Mouse (Mus musculus): ENCODE measurements at regions not wholly inside any gene's neighbourhood (a gene's known extent, or its start where the extent isn't known, plus 50 kb on each side); places are given as distances from the start of the nearest gene placed in this dataset.
"Not testable (repeated sequence)": the region's sequence is repeated elsewhere in the genome, so short reads cannot be mapped to it uniquely, and the experiment has no call there.

DNA sequence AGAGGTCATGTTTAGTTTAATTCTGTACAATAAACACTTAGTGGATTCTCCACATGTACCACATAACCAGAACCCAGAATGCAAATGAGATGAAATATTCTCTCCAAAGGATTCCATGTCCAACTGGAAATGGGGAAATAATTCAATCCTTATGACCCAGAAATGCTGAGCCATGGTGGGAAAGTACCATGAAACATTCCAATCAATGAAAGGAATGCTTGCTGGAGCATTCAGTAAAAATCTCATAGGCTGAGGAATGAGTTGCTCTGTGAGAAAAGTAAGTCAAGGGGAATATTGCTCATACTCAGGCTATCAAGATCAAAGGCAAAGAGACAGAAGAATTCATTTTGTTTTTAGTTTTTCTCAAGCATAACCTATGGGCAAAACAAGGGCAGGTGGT, 394.4 kb downstream of the Hdgfl1 start:
- ATAC-seq (ENCODE audit: low FRiP score, low TSS enrichment): no peak
- no peaks in the 10 kb centered on the region for H3K27me3 ChIP-seq (ENCODE audit: insufficient read depth, low read length)

DNA sequence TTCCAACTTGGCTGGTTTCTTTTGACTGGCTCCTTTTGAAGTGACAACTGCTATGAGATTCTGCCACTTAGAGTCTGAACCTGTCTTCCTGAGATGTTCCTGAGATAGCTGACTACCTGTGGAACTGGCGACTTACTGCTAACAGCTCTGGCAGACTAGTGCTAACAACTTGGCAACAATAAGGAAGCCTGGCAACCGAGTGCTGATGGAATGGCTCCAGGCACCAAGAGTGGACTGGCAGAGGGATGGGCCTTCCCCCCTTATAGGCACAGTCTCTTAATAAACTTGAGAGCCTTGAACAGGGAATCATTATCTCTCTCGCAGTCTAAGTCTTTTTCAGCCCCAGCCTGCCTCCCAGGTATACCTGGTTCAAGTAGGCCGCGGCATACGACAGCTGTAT, 404.1 kb downstream of the Hdgfl1 start:
- not testable (repeated sequence) for H3K9me3 ChIP-seq (ENCODE audit: low read length); H3K4me2 ChIP-seq (replicated peaks; ENCODE audit: low read depth, low read length); H3K27me3 ChIP-seq (ENCODE audit: insufficient read depth, low read length); H3K4me1 ChIP-seq (ENCODE audit: insufficient read depth, low read length); H3K4me3 ChIP-seq (ENCODE audit: low read length); ATAC-seq (ENCODE audit: low FRiP score, low TSS enrichment); H3K9ac ChIP-seq (replicated peaks; ENCODE audit: low read length); H3K36me3 ChIP-seq (ENCODE audit: insufficient read depth, low read length); H3K27ac ChIP-seq (ENCODE audit: low read length)
- WGBS: 89% methylated on average over 6 of the region's 6 CpGs

More for the DNA sequence above, 394.4 kb downstream of the Hdgfl1 start:
- Histone ChIP-seq H3K9ac (replicated peaks; ENCODE audit: low read length) (no peak overlapping the region), H3K4me2 (replicated peaks; ENCODE audit: low read depth, low read length) (no peak overlapping the region), H3K27ac (ENCODE audit: low read length) (no peak overlapping the region), H3K4me3 (ENCODE audit: low read length) (no peak overlapping the region), H3K4me1 (ENCODE audit: insufficient read depth, low read length) (no peaks in the 10 kb centered on the region), H3K36me3 (ENCODE audit: insufficient read depth, low read length) (no peaks in the 10 kb centered on the region), H3K9me3 (ENCODE audit: low read length) (no peaks in the 10 kb centered on the region)

DNA sequence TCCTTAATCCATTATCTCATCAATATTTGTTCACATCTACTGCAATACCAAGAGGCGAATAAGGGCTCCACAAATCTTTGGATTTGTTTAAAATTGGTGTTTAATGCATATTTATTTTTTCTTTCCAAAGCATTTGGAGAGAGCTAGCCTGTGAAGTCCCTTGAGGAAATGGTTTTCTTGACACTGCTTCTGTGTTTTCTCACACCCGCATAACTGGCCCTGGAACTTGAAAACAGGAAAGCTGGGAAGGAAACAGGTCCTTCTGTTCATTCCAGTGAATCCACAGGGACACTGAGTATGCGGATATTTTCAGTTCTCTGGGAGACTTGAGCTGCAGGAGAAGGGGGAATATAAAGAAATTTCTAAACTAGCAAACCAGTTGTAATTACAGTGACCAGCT, 413.6 kb downstream of the Hdgfl1 start:
- no peaks in the 10 kb centered on the region for H3K36me3 ChIP-seq (ENCODE audit: insufficient read depth, low read length)
- no peaks in the 10 kb centered on the region for H3K9me3 ChIP-seq (ENCODE audit: low read length)
- ATAC-seq (ENCODE audit: low FRiP score, low TSS enrichment): no peak
- H3K4me2 ChIP-seq (replicated peaks; ENCODE audit: low read depth, low read length): no peak overlapping the region
- H3K4me3 ChIP-seq (ENCODE audit: low read length): no peak overlapping the region
- WGBS: 56% methylated on average over 3 of the region's 3 CpGs
- no peaks in the 10 kb centered on the region for H3K4me1 ChIP-seq (ENCODE audit: insufficient read depth, low read length)
- H3K27me3 ChIP-seq (ENCODE audit: insufficient read depth, low read length): no peaks in the 10 kb centered on the region
- H3K9ac ChIP-seq (replicated peaks; ENCODE audit: low read length): no peak overlapping the region
- H3K27ac ChIP-seq (ENCODE audit: low read length): no peak overlapping the region

DNA sequence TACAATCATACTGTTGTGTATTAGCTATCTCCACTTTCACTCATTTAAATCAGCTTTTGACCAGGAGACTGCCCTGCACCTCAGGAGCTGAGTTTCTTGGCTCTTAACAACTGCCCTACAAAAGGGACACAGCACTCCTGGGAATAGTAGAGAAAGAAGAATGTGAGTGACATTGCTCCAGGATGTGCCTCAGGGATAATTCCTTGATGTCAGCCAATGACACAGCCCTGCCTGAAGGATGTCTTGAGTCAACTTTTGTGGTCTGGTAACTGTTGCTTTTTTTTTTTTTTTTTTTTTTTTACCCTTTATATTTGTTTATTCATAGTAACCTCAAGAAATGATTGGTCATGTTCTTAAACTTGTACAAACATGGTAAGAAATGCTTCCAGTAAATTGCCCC, 415.5 kb downstream of the Hdgfl1 start:
- no peak overlapping the region for H3K4me2 ChIP-seq (replicated peaks; ENCODE audit: low read depth, low read length)
- no peaks in the 10 kb centered on the region for H3K4me1 ChIP-seq (ENCODE audit: insufficient read depth, low read length)
- H3K4me3 ChIP-seq (ENCODE audit: low read length): no peak overlapping the region
- no peaks in the 10 kb centered on the region for H3K27me3 ChIP-seq (ENCODE audit: insufficient read depth, low read length)
- no peaks in the 10 kb centered on the region for H3K9me3 ChIP-seq (ENCODE audit: low read length)
- no peak overlapping the region for H3K9ac ChIP-seq (replicated peaks; ENCODE audit: low read length)
- ATAC-seq (ENCODE audit: low FRiP score, low TSS enrichment): no peak
- no peaks in the 10 kb centered on the region for H3K36me3 ChIP-seq (ENCODE audit: insufficient read depth, low read length)
- no peak overlapping the region for H3K27ac ChIP-seq (ENCODE audit: low read length)

DNA sequence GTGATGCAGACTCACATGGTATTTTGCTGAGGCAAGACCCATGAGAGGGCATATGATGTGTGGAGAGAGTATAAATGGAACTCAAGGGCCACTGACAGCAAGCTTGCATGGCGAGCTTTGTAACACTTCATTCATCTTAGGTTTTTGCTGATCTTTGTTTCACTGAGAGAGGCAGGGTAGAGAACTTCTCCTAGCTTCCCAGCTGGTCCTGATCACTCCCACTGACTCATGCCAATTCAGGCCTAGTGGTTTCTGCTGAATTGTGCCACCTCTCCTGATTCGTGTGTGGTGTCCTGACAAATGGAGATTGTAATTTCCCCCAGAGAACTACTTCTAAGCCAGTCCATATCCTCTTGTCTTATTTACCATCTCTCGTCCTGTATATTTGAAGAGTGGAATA, 419.5 kb downstream of the Hdgfl1 start:
- Histone ChIP-seq H3K4me1 (ENCODE audit: insufficient read depth, low read length) (no peaks in the 10 kb centered on the region), H3K36me3 (ENCODE audit: insufficient read depth, low read length) (no peaks in the 10 kb centered on the region), H3K4me2 (replicated peaks; ENCODE audit: low read depth, low read length) (no peak overlapping the region), H3K9ac (replicated peaks; ENCODE audit: low read length) (no peak overlapping the region), H3K27me3 (ENCODE audit: insufficient read depth, low read length) (no peaks in the 10 kb centered on the region), H3K9me3 (ENCODE audit: low read length) (no peaks in the 10 kb centered on the region), H3K27ac (ENCODE audit: low read length) (no peak overlapping the region), H3K4me3 (ENCODE audit: low read length) (no peak overlapping the region)
- 78% methylated on average over 3 of the region's 3 CpGs for WGBS
- ATAC-seq (ENCODE audit: low FRiP score, low TSS enrichment): no peak

DNA sequence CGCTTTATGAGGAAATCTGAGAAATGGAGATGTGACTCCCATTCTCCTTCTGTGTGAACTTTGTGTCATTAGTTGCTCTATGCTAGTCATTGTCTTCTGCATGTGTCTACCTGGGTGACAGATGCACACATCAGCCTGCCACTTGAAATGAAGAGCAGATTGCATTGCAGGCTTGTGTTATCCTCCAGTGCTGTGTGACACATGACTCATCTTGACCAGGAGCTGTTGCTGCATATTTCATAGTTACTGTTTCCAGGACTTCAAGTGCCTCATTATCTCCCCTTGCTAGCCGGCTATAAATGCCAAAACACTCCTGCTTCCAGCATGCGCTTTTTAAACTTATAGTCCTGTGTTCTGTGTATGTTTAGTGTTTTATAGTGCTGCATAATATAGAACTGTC, 431.2 kb downstream of the Hdgfl1 start:
- no peaks in the 10 kb centered on the region for H3K4me1 ChIP-seq (ENCODE audit: insufficient read depth, low read length)
- H3K36me3 ChIP-seq (ENCODE audit: insufficient read depth, low read length): no peaks in the 10 kb centered on the region
- no peak for ATAC-seq (ENCODE audit: low FRiP score, low TSS enrichment)
- H3K9ac ChIP-seq (replicated peaks; ENCODE audit: low read length): no peak overlapping the region
- no peaks in the 10 kb centered on the region for H3K9me3 ChIP-seq (ENCODE audit: low read length)
- H3K27me3 ChIP-seq (ENCODE audit: insufficient read depth, low read length): no peaks in the 10 kb centered on the region
- H3K4me2 ChIP-seq (replicated peaks; ENCODE audit: low read depth, low read length): no peak overlapping the region
- WGBS: 77% methylated on average over 3 of the region's 3 CpGs
- no peak overlapping the region for H3K4me3 ChIP-seq (ENCODE audit: low read length)
- no peak overlapping the region for H3K27ac ChIP-seq (ENCODE audit: low read length)

DNA sequence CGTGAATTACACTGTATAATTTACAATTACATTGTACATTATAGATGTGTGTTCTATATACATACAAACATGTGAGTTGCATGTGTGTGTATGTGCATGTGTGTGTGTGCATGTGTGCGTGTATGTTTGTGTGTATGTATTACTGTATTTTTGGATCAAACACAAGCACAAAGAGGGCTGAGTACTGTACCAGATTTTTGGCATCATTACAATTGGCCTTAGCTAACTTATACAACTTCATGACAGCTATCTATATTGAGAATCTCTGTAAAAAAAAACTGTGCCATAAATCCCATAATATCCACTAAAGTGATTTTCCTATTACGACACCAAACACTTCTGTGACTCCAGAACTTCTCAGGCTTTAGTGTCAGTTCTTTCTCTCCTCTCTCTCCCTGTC, 444.9 kb downstream of the Hdgfl1 start:
- WGBS: 86% methylated on average over 3 of the region's 3 CpGs
- no peak for ATAC-seq (ENCODE audit: low FRiP score, low TSS enrichment)
- Histone ChIP-seq H3K27me3 (ENCODE audit: insufficient read depth, low read length) (no peaks in the 10 kb centered on the region), H3K4me3 (ENCODE audit: low read length) (no peak overlapping the region), H3K9ac (replicated peaks; ENCODE audit: low read length) (no peak overlapping the region), H3K4me1 (ENCODE audit: insufficient read depth, low read length) (no peaks in the 10 kb centered on the region), H3K27ac (ENCODE audit: low read length) (no peak overlapping the region), H3K36me3 (ENCODE audit: insufficient read depth, low read length) (no peaks in the 10 kb centered on the region), H3K9me3 (ENCODE audit: low read length) (no peaks in the 10 kb centered on the region), H3K4me2 (replicated peaks; ENCODE audit: low read depth, low read length) (no peak overlapping the region)

DNA sequence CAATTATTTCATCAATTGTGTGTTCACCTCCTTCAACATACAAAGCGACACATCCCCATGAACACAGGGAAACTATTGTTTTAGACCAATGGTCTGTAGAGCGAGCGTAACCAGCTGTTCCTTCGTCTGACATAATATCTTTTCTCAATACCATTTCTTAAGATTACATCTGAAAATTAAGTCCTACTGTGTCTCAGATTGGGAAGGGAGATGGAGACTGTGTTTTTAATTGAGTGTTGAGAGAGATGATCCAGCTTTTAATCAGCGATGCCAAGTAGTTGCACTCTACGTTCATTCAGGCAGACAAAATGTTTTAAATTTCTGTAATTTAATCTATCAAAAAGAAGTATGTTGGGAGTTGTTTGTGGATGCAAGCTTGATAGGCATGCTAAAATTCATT, 445.3 kb downstream of the Hdgfl1 start:
- no peak overlapping the region for H3K27ac ChIP-seq (ENCODE audit: low read length)
- H3K9me3 ChIP-seq (ENCODE audit: low read length): no peaks in the 10 kb centered on the region
- H3K4me3 ChIP-seq (ENCODE audit: low read length): no peak overlapping the region
- H3K27me3 ChIP-seq (ENCODE audit: insufficient read depth, low read length): no peaks in the 10 kb centered on the region
- ATAC-seq (ENCODE audit: low FRiP score, low TSS enrichment): no peak
- H3K4me1 ChIP-seq (ENCODE audit: insufficient read depth, low read length): no peaks in the 10 kb centered on the region
- H3K9ac ChIP-seq (replicated peaks; ENCODE audit: low read length): no peak overlapping the region
- 85% methylated on average over 6 of the region's 6 CpGs for WGBS
- H3K36me3 ChIP-seq (ENCODE audit: insufficient read depth, low read length): no peaks in the 10 kb centered on the region
- no peak overlapping the region for H3K4me2 ChIP-seq (replicated peaks; ENCODE audit: low read depth, low read length)

DNA sequence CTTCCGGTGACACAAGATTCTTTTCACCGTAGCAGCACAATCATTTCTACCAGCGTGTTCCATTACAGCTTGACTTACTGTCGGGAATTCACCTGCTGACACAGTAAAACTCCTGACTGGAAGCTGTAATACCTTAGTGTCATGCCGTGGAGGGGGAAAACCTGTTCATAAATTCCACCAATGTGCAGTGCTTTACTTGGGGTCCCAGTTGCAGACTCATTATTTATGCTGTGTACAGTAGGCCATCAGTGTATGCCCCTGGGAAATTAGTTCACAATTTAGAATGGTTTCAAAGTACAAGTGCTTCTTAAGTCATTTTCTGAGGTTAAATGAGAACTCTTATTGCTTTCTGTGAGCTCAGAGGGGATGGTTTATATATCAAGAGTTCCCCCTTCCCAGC, 451.4 kb downstream of the Hdgfl1 start:
- Histone ChIP-seq H3K4me3 (ENCODE audit: low read length) (no peak overlapping the region), H3K27me3 (ENCODE audit: insufficient read depth, low read length) (no peaks in the 10 kb centered on the region), H3K4me1 (ENCODE audit: insufficient read depth, low read length) (no peaks in the 10 kb centered on the region), H3K9me3 (ENCODE audit: low read length) (no peaks in the 10 kb centered on the region), H3K27ac (ENCODE audit: low read length) (no peak overlapping the region), H3K9ac (replicated peaks; ENCODE audit: low read length) (no peak overlapping the region), H3K36me3 (ENCODE audit: insufficient read depth, low read length) (no peaks in the 10 kb centered on the region), H3K4me2 (replicated peaks; ENCODE audit: low read depth, low read length) (no peak overlapping the region)
- no peak for ATAC-seq (ENCODE audit: low FRiP score, low TSS enrichment)
- WGBS: 55% methylated on average over 5 of the region's 5 CpGs

DNA sequence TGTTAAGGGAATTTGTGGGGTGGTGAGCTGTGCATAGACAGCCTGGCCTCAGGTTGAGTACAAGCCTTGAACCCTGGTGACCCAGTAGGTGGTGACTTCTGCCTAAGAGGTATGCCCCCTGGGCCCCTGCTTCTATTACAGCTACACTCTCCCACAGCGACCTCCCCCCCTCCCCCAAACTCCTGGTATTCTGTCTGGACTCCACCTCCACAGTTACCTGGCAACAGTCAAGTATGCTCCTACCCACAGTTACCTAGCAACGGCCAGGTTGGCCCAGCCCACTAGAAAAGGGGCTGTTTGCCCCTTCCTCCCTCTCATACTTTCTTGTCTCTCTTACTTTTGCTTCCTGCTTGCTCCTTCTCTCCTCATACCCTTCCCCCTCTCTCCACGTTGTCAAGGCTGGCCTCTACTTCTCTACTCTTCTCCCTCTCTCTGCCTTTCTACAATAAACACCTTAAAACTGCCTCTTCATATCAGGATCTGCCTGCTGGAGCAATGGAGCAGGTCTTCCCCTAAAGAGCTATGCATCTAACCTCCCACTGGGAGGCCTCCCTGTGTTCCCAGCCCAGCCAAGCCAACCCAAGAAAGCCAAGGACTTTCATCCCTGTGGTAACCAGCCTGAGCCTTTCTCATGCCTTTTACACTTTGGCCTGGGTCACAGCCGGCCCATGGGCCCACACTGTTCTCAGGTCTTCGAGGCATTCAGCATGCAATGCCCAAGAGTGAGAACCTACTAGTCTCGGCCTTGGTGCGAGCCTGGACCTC, 457.5 kb downstream of the Hdgfl1 start:
- 58% methylated on average over 7 of the region's 7 CpGs for WGBS
- Histone ChIP-seq H3K4me3 (ENCODE audit: low read length) (no peak overlapping the region), H3K27me3 (ENCODE audit: insufficient read depth, low read length) (no peaks in the 10 kb centered on the region), H3K27ac (ENCODE audit: low read length) (no peak overlapping the region), H3K9me3 (ENCODE audit: low read length) (no peaks in the 10 kb centered on the region), H3K9ac (replicated peaks; ENCODE audit: low read length) (no peak overlapping the region), H3K4me1 (ENCODE audit: insufficient read depth, low read length) (no peaks in the 10 kb centered on the region), H3K4me2 (replicated peaks; ENCODE audit: low read depth, low read length) (no peak overlapping the region), H3K36me3 (ENCODE audit: insufficient read depth, low read length) (no peaks in the 10 kb centered on the region)
- ATAC-seq (ENCODE audit: low FRiP score, low TSS enrichment): no peak

Data from kidney, embryonic 16.5 days (tissue).